Mouse (Mus musculus) cerebellum, adult 11-12 months (tissue): Measurements from ENCODE around the gene Tspan10.
A peak's percentile ranks its signal among the peaks of the same experiment; 100 is the strongest.

ENCODE experiments used
- DNase-seq: peaks from one replicate; pipeline ENCODE4 v3.0.0; 2022

The Tspan10 gene

GRCm38 (mm10) chr11:120457370-120457769 is 14.9 kb downstream of the Tspan10 start:
- DNase-seq: no peak

DNA sequence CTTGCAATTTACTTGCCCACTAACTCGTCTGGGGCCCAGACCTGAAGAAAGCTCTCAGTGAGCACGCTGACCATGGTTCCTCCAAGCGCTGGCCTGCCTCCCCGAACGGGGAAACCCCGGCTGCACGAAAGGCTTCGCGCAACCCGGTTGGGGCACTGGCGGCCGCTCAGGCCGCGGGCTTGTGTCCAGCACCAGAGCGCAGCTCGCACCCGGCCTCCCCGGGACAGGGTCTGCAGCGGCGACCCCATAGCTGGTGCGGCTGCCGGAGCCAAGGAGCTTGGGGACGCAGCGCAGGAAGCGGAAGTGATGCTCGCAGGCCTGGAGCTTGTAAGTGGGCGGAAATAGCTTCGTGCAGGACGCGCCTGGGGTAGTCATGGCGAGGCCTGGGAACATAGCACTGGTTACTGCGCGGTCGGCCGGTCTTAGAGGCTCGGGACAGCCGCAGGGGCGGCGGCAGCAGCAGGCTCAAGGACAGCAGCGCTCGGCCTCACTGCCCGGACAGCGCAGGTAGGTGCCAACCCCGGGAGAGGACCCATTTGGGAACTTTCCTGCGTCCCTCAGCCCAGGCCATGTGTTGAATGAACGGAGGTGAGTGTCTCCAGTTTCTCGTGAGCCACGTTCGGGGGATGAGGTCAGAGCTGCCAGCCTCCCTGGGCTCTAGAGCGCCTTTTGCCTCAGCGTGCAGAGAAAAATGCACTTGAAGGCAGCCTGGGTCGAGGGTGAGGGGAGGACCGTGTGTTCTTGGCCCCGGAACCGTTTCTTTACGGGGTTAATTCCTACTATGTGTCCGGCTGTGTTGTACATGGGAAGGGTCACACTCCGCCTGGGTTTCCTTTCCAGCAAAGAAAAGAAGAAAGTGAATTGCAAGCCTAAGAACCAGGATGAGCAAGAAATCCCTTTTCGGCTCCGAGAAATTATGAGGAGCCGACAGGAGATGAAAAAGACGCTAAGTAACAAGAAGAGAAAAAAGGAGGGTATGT is 15.6 kb downstream of the Tspan10 start, which contains the start of the genes Oxld1 and Ccdc137:
Oxld1 (minus strand) TSS at position 297 of the 980 bp plus-strand sequence.
Ccdc137 (plus strand) TSS at position 344 of the 980 bp plus-strand sequence.
- peak; percentile 65 for DNase-seq

DNA sequence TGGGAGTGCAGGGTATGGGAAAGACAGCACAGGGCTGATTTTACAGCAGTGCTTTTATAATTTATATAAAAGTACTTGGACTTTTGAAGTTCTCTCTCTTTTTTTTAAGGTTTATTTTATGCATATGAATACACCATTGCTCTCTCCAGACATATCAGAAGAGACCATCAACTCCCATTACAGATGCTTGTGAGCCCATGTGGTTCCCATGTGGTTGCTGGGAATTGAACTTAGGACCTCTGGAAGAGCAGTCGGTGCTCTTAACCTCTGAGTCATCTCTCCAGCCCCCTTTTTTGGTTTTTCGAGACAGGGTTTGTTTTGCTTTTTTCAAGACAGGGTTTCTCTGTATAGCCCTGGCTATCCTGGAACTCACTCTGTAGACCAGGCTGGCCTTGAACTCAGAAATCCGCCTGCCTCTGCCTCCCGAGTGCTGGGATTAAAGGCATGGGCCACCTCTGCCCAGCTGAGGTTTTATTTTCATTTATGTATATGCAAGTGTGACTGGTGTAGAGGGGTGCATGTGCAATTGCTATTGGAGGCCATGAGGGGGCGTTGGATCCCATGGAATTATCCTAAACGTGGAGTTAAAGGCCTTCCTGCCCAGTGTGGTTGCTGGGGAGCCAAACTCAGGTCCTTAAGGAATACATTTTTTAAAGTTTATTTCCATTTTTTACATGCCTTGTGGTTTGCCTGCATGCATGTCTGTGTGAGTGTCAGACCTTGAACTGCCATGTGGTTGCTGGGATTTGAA is 16.6 kb downstream of the Tspan10 start:
- no peak for DNase-seq

- no peak for DNase-seq
Observed at GRCm38 (mm10) chr11:120463536-120463935, 21.1 kb downstream of the Tspan10 start.

- DNase-seq: no peak
Observed at GRCm38 (mm10) chr11:120464365-120464764, 21.9 kb downstream of the Tspan10 start.

DNA sequence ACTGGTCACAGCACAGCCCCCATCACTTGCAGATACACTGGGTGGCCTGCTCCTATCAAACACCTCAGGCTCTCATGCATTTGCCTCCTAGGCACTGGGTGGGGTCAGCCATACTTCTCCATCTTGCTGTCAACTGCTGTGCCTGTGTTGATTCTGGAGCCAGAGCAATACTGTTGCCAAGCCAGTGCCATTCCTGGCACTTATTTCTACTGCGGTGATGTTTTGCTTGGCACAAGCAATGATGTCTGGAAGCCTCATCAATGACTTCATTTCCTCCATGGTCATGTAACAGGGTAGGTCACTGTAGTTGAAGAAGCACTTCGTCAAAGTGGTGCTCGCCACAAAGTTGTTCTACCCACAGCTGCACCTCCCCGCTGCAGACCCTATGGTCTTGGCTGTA is 23.1 kb downstream of the Tspan10 start:
- DNase-seq: no peak

DNA sequence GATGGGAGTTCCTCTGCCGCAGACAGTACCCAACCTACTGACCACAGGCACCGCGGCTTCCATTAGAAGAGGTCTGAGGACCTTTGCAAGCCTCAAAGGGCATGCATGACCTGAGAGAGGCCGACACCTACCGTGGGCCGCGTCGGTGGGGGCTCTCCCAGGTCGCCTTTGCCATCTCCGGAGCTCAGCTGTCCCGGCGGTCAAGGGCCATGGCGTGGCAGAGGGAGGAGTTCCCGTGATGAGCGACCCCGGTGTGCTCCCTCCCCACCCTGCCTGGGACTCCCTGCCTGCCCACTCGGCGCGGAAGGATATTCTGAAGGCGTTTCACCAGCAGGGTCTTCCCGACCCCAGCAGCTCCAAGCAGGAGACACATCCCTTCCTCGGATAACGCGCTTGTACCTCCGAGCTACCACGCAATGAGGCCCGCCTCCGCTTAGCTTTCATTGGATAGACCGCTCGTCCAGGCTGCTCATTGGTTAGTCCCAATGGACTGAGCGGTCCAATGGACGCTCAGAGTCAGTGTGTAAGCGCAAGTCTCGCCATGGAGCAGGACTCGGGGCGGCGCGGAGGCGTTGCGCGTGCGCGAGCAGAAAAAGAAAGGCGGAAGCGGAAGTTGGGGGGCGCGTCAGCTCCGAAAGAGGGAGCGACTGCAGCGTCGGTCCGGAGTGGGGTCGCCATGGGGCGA is 24.7 kb downstream of the Tspan10 start, which contains the start of gene Arl16:
Arl16 (minus strand) TSS at position 557 of the 685 bp plus-strand sequence.
- DNase-seq: peak; percentile 94

- no peak for DNase-seq
Observed at GRCm38 (mm10) chr11:120467736-120468092, 25.3 kb downstream of the Tspan10 start.

- no peak for DNase-seq
Observed at GRCm38 (mm10) chr11:120472052-120472451, 29.6 kb downstream of the Tspan10 start.

- DNase-seq: peak; percentile 47
Observed at GRCm38 (mm10) chr11:120483448-120483934, 41.0 kb downstream of the Tspan10 start.

GRCm38 (mm10) chr11:120484265-120484981 is 42.0 kb downstream of the Tspan10 start, which contains the start of gene Mrpl12:
Gene Mrpl12 (plus strand): TSS chr11:120484613.
- DNase-seq: peak; percentile 89

- no peak for DNase-seq
Observed at GRCm38 (mm10) chr11:120485251-120485650, 42.8 kb downstream of the Tspan10 start.

DNA sequence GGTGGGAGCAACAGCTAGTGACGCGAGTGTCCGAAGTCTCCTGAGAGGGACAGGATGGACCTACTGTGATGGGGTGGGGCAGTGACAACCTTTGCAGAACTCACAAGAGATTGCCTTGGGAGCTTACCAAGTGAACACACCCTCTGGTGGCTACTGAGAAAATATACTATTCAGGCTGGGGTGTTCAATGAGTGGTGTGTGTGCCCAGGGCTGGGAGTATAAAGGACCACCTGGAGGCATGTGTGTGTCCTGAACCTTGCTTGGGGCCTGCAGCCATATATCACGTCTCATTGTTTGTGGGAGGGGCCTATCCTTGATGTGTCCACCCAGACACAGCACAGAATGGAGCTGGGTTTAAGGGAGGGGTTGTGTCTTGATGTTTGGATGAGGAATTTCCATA is 46.1 kb downstream of the Tspan10 start:
- no peak for DNase-seq

- peak; percentile 73 for DNase-seq
Observed at GRCm38 (mm10) chr11:120489054-120489761, 46.8 kb downstream of the Tspan10 start.

- DNase-seq: peak; percentile 54
Observed at GRCm38 (mm10) chr11:120490291-120491046, 48.0 kb downstream of the Tspan10 start.

DNA sequence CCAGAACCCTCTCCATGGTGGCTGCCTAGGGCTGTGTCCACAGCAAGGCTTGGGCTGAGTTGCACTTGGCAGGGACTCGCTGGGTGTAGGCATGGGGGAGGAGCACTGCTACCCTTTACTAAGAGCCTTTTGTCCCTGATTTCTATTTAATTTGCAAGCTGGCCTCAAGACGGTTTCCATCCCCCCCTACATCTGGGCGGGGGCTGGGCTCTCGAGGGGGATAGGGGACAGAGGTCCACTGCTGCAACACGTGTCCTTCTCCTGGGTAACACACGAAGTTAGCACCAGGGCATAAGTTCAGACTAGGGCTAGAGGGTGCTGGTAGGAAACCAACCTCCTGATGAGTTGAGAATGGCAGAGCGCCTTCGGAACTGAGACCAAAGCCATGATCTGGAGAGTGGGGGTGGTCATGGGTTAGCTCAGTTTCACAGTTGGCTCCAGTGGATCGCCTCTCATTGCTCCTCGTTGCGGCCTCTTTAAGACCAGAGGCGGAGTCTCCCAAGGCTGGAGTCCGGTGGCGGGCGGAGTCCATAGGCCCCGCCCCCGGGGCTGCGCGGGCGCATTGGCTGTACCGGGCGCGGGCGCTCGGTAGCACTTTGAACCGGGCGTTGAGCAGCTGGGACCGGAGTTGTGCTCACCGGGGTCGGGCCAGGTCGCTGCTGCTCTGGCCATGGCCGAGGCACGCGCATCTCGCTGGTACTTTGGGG is 49.0 kb downstream of the Tspan10 start, which contains the start of gene Slc25a10:
Slc25a10 (plus strand) TSS at position 524 of the 707 bp plus-strand sequence.
- DNase-seq: peak; percentile 86

DNA sequence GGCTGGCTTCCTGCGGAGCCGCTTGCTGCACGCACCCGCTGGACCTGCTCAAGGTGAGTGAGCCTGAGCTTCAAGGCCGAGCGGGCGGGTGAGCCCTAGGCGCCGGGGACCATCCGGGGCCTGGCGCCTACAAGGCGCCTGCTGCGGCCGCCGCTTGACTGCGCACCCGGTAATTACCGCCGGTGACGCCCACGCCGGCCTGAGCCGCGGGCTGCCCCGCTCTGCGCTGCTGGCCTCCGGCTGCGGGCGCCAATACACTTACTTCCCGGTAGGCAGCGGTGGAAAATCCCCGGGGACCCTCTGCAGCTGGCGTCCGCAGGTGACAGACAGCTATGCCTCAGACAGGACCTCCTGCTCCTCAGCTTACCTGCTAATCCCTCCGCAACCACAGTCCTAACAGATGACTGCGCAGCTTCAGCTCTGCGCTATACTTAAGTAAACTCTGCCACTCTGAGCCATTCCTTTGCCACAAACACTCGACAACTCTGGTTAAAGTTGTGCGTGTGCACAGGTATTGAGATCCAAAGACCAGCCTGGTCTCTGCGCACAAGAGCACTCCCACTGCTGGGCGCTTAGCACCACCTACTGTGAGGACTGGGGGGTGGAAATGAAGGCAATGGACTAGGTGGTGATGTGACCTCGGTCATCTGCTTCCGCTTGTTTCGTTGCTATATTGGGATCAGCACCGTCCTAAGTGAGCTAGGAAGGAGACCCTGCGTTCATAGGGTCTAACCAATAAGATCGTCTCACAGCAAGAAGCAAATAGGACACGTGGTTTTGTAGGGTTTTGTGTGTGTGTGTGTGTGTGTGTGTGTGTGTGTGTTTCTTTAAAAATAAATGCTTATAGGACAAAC is 49.8 kb downstream of the Tspan10 start:
- DNase-seq: no peak

DNA sequence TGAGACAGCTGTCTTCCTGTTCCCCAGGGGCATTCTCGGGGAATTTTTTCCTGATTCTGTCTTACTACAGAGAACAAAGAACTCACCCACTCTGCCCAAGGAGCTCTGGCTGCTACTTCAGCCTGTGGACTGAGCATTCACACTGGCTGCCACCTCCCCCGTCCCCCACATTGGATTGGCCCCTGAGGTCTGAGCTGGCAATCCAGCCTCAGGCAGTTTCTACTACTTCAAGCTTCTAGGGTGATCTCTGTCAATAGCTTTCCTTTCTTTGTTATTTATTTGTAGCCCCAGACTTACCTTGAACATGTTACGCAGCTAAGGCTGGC is 50.4 kb downstream of the Tspan10 start:
- no peak for DNase-seq

GRCm38 (mm10) chr11:120493351-120493750 is 50.9 kb downstream of the Tspan10 start:
- DNase-seq: no peak
